Mouse (Mus musculus) spleen, embryonic (tissue): ENCODE data around the gene Arhgdib.

Source experiments
- CTCF ChIA-PET: fragments of 350-600 bp; sonication (Branson Sonifier 250); formaldehyde crosslinking; loops from one replicate; lab custom pipeline; 2022; lab: Charles Lee

The Arhgdib gene

DNA sequence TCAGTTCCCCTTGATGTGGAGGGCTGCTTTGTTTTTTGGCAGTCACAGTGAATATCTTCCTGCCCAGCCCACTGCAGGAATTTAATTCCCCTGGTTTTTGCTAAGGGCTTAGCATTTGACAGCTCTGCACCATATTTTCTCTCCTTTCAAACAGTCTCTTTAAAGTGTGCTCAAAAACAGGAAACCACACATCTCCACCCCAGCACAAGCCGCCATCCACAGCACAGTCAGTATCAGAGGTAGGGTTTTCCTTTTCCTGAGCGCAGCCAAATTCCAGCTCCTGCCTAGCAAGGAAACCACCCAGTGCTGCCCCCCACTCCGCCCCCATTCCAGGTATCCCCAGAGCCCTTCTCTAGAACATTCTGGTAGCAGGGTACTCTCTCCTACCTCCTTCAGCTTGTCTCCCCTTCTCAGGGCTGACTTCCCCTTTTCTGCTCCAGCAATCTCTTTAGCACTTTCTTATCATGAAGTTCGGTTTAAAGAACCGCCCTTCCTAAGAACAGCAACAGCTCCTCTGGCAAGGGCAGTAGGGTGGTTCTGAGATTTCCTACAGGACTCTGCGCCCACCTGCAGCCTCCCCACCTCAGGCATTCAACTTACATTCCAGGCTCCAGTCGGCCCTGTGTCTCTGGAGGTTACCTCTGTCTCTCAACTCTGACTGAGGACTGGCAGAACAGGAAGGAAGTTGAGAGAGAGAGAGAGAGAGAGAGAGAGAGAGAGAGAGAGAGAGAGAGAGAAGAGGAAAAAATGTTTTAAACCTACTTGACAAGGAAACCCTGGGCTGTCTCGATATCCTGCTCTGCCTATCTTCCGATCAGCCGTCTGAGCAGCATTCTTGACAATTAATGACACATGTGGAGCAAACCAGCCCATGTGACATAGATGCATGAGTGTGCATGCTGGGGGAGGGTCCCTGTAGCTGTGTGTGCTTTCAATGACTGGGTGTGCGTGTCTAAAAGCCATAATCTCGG is at the start of gene Arhgdib:
Arhgdib (minus strand) TSS at position 849 of the 971 bp plus-strand sequence.
- CTCF ChIA-PET = interaction anchor here (1.0 to 2.4 kb wide), 4 partner anchors 11 to 27 kb away, joined by 3 to 13 read pairs (median 4); no protein-coding TSS in a partner anchor

DNA sequence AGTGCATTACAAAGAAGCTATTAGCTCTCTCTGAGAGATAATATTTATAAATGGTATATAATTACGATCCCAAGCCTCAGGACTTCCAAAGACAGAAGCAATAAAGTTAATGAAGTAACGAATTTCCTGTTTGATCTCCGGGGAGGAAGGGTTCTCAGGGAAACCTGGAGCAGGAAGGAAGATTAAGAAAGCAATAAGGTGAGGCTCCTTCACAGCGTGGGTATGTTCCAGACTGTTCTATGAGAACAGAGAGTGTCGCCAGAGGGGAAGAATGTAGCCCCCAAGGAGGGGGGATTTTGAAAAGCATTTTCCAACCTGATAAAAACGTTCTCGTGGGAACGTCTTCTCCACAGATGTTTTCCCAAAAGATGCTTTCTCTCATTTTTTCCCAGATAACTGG is 48.9 kb upstream of the Arhgdib start:
- CTCF ChIA-PET = no interaction called here

DNA sequence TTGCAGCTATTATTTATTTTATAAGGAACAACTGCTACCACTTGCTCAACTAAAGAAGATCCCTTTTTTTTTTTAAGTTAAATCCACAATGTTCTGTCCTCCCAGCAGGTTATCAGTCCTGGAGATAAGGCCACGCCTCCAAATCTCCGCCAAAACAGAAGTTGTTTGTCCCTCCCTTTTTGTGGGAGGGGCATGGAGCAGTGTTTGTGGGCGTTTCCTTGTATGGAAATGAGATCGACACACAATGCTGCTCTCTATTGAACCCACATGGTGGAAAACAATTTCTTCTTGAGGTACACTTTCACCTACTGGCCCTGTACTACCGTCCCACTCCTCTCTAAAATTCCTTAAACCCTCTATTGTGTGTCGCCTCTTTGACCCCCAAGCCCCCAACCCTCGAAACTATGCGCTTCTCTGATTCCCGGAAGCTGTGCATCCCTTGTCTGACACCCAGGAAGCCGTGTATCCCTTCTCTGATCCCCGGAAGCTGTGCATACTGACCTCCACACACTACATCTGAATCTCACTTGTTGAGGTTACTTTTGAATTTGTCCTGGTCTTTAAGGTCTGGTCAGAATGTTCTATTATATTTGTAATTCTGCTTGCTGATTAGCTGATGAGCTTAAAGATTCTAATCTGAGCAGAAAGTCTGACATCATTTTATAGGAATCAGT is 48.3 kb upstream of the Arhgdib start:
- CTCF ChIA-PET = no interaction called here

DNA sequence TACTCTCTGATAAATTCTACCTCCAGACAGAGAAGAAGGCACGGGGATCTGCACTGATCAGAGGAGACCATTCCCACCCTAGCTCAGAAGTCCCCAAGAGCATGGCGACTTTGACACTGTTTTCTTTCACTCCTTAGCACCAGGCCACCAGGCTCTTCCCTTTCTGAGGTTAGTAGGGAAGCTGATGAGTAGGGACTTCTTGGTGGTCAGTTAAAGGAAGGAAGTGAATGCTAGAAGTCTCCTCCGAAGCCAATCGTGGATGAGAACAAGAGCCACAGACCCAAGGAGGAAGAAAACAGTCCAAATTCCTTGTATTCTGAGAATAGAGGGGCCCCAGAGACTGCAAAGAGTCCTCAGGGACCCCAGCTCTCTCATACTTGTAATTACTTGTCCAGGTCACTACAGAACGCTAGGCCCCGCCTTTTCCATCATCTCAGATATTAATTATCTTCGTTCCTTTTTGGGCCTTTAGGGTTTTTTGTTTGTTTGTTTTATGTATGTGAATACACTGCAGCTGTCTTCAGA is 46.9 kb upstream of the Arhgdib start:
- CTCF ChIA-PET = no interaction called here

DNA sequence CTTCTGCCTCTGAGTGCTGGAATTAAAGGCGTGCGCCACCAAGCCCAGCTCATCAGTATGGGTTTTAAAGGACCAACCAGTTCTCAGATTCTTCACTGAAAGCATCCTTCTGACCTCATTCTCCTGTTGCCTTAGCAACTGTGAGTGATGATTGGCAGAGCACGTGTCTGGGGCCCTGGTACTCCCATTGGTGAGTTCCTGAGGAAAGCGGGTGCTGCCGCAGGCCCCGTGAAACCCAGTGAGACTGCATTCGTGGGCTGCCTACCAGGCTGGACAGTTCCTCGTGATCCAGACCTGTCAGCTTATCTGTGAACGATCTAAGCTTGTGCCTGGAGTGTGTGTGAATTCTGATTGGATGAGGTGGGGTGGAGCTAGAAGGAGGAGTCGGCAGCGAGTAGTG is 45.0 kb upstream of the Arhgdib start:
- CTCF ChIA-PET = no interaction called here

DNA sequence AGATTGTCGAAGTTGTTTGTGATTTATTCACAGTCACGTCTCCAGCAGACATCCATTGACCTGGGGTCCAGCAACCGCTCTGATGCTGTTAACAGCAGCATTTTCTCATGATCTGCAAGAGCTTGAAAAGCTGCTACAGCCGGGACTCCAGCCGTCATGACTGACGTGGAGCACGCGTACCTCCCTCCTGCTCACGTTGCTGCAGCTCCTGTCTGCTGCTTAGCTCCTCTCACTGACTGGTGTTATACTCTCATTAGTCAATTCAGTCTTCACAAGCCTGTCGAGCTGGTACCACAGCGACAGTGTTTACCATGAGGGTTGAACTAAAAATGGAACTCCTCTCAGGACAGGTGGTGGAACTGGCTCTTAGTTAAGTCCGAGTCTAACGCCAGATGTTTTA is 44.3 kb upstream of the Arhgdib start:
- CTCF ChIA-PET = no interaction called here

DNA sequence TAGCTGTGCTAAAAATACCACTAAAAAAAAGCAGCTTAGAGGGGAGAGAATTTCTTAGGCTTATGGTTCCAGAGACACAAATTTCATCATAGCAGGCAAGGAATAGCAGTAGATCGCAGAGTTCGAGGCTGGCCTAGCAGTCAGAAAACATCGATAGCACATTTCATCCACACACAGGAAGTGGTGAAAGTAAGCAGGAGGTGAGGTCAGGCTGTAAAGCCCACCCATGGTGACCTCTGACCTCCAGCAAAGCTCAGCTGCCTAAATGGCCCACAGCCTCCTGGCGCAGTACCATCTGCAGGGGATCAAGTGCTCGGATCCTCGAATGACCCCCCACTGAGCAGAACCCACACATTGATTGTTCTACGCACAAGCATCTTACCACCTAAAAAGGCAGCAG is 41.5 kb upstream of the Arhgdib start:
- CTCF ChIA-PET = no interaction called here

DNA sequence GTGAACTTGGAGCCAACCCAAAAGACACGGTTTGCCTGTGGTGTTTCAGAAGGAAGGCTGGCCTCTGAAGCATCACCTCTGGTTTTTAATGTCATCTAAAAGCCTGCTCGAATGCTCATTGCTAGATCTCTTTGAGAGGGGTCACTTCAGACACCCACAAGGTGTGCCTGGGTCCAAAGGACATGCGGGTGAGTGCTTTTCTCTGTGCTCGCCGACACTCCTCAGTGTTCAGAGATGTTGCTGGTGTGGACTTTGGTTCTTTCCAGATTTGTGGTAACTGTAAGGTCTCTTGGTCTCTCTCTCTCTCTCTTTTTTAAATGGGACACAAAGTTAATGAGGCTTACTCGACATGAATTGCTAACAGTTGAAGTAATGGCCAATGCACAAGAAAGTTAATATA is 40.9 kb upstream of the Arhgdib start:
- CTCF ChIA-PET = no interaction called here

DNA sequence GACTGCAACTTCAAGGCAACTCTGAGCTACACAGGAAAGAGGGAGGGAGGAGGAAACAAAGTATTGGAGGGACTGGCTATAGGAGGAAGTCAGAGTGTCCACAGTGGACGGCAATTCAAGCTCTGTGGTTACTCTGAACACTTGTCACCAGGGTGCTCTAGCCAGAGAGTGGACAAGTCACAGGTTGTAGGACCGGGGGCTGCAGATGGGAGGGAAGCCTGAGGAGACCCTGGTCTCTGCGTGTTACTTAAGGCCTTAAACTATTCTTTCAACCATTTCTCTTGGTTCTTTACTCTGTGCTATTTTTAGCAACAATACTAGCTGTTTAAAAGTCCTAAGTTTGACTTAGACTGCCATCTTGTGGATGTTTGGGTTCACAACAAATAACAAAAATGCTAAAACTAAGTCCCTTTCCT is 38.6 kb upstream of the Arhgdib start:
- CTCF ChIA-PET = interaction anchor here (0.5 to 0.9 kb wide), 2 partner anchors 125 to 264 kb away, joined by 3 to 4 read pairs; no protein-coding TSS in a partner anchor

DNA sequence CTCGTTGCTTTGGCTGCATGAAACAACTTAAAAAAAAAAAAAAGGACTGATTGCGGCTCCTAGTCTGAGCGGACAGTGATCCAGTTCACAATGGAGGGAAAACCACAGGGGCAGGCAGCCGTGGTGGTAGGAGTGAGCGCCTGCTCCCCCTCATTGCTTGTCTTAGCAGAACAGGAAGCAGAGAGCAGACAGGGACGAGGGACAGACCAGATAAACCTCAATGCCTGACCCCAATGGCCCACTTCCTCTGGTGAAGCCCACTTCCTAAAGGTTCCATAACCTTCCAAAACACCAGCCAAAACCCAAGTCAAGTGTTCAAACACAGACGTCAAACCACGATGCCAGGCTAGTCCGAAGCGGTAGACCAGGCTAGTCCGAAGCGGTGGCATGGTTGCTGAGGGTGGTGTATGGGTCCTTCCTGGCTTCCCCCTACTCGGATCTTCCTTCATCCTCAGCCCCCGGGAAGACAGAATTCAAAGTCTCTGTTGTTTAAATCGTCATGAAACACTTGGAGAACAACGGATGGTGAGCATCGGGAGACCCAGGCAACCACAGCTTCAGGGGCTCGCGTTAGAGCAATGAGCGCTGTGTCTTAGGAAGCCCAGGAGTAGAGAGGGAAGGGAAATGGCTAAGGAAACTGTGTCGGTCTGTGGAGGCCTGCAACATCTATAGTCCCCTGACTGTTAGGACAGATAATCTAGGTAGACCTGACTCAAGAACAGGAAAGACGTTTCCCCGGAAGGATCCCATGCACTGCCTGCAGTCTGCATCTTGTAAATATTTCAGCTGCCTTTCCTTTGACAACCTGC is 37.8 kb upstream of the Arhgdib start:
- CTCF ChIA-PET = interaction anchor here (0.9 kb wide), 1 partner anchor 124 kb away, joined by 4 read pairs; no protein-coding TSS in a partner anchor

DNA sequence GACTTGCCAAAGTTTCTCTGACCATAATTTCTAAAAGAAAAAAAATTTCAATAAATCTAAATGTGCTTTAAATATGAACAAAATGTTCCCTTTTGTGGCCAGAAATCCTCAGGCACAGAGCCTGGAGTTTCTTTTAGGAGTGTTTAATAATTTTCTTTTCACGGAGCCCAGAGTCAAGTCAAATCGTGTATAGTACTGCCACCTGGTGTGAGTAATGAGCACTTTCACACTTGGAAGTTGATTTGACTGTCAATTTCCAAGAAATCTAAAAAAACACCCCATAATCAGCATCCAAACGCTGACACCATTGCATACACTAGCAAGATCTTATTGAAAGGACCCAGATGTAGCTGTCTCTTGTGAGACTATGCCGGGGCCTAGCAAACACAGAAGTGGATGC is 27.2 kb upstream of the Arhgdib start:
- CTCF ChIA-PET = interaction anchor here (1.1 to 1.3 kb wide), 3 partner anchors 40 to 49 kb away, joined by 3 to 13 read pairs (median 4); no protein-coding TSS in a partner anchor

DNA sequence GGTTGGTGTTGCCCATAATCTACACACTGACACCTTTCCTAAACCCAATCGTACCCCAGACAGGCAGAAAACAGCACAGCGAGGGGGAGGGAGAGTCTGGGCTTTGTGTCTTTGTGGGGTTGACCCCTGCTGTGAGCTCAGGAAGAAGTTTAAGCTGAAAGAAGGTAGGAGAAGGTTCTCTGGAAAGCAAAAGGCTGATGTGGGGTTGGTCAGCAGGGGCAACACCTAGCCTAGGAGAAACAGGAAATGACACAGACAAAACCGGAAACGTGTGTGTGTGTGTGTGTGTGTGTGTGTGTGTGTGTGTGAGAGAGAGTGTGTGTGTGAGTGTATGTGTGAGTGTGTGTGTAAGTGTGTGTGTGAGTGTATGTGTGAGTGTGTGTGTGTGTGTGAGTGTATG is 25.8 kb upstream of the Arhgdib start:
- CTCF ChIA-PET = interaction anchor here (0.7 to 2.0 kb wide), 7 partner anchors 23 to 280 kb away, joined by 3 to 9 read pairs (median 4); partner anchors contain the start of gene Arhgdib

DNA sequence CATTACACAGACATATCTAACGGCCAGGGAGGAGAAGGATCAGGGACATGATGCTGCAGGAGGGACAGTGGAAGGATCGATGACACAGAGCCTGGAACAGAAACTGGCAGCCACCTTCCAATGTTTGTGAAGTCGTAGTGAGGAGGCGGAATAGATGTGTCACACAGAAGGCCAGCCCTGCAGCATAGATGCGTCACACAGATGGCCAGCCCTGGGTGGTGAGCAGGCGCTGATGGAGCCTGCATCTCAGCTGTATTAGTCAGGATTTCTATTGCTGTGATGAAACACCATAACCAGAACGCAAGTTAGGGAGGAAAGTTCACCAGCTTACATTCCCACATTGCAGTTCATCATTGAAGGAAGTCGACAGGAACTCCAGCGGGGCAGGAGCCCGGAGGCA is 24.2 kb upstream of the Arhgdib start:
- CTCF ChIA-PET = interaction anchor here (0.5 to 0.7 kb wide), 2 partner anchors 52 to 113 kb away, joined by 7 to 10 read pairs; no protein-coding TSS in a partner anchor

DNA sequence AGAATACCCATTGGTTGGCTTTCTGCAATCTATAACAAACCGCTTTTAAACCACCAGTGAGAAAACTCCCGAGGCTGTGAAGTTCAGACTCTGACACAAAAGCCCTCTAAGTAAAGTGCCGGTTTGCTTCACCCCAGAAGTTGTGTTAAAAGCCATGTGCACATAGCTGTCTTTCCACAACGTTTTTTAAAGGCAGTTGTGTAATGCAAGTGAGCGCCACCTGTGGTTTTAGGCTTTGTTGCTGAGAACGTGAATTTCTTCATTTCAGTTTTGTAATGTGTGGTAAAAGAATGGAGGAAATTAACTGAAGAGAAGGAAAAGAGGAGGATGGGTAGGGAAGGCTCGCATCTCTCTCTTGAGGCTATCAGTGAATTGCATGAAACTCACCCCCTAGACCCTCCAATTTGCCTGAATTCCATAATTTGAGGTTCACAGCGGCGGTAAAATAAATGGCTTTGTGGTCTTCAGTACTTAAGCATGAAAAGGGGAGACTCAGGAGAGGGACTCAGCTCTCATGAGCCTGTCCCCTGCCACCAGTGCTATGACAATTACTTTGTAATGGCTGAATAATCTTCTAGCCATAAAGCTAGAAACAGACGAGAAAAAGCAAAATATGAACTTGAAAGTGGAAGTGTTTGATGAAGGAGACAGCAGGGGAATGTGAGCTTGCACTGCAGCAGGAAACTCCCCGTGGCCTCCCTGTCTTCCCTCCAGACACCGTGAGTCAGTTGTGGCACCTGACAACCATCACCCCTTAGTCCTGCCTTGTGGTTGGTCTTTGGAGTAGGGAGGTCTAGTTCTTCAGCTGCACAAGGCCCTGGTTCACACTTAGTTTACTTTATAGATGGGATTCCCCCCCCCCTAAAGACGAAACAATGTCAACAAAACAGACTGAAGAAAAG is 23.2 kb upstream of the Arhgdib start:
- CTCF ChIA-PET = interaction anchor here (1.7 kb wide), 1 partner anchor 24 kb away, joined by 4 read pairs; the partner anchor contains the start of gene Arhgdib

DNA sequence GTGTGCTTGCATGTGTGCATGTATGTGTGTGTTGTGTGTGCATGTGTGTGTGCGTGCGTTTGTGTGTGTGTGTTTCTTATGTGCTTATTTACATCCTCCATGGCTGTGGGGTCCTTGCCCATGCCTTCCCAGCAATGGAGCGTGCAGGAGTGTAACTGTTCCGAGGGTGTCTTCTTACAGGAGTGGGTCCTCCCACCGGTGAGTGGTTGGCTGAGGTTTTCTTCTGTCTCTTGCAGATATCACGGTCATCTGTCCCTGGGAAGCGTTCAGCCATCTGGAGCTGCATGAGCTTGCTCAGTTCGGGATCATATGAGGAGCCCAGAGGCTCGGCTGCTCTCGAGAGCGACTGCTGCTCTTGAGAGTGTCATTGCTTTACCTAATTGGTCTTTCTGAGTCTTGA is 21.3 kb upstream of the Arhgdib start:
- CTCF ChIA-PET = interaction anchor here (1.7 kb wide), 1 partner anchor 22 kb away, joined by 4 read pairs; the partner anchor contains the start of gene Arhgdib

DNA sequence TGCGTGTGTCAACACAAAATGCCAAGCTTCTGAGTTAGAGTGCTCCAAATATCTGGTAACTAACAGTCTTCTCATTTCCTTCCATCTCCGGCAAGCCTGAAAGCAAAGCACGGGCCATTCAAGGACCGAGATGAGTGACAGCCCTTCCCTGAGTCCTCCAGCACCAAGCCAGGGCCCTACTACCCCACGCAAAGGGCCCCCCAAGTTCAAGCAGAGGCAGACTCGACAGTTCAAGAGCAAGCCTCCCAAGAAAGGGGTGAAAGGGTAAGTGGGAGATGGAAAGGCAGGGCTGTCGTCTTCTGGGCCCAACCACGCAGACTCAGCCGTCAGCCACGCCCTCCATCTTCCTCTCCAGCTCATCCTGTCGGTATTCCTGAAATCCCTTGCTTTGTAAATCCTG is 17.4 kb upstream of the Arhgdib start:
- CTCF ChIA-PET = interaction anchor here (1.1 kb wide), 1 partner anchor 11 kb away, joined by 3 read pairs; no protein-coding TSS in a partner anchor

DNA sequence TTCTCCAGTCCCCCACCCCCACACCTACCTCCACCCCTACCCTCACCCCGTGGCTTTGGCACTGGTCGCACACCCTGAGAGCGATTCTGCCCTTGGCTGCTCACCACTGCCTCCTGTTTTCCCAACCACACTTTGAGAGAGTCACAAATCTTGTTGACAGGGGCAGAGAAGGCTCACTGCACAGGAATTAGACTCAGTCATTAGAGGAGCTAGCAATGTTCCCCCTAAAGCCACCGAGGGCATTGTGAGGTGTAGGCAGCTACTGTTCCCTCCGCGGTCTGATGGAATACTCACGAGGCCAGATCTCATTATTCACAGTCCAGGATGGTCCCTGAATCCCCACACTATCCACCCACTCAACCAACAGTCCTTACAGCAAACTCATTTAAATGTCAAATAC is 15.4 kb upstream of the Arhgdib start:
- CTCF ChIA-PET = no interaction called here

DNA sequence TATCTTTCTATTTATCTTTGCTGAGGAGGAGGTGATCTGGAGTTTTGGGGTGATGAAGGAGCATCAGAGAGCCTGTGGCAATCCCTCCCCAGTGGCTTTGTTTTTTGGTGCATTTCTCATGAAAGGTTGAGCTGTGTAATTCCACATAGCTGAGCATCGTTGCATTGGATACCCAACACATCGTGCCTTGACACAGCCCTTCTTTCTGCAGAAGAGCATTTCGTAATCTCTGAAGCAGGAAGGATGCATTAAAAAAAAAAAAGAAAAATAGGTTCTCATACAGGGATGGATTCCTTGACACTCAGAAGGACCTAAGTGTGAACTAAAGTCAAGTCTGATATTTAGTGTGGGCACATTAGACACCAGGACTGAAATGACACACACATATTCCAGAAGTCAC is 13.5 kb upstream of the Arhgdib start:
- CTCF ChIA-PET = interaction anchor here (0.7 kb wide), 1 partner anchor 60 kb away, joined by 3 read pairs; no protein-coding TSS in a partner anchor

DNA sequence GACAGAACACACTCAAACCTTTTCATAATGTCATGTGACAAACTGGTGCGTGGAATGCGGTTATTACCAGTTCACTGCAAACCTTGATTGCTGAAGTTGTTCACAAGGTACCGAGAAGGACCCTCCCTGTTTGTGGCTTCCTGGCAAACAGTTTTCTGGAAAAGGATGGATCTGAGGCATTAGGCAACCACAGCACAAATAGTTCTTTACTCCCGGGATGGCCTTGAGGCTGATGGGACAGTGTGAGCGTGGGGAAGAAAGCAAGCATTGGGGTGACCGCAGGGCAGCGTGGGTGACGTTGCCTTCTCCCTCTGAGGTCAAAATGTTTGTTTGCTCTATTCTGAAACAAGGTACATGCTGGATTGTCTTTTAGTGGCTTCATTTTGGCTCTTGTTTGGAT is 13.0 kb upstream of the Arhgdib start:
- CTCF ChIA-PET = interaction anchor here (0.7 kb wide), 1 partner anchor 60 kb away, joined by 3 read pairs; no protein-coding TSS in a partner anchor
